Mouse (Mus musculus): ENCODE data around the gene Bcl2l14.

GRCm38 (mm10) chr6:134417886-134418285 is 21.8 kb downstream of the Bcl2l14 start:
- no peak for TF ChIP-seq CTCF (IDR thresholded peaks at IDR 0.05; ENCODE audit: borderline replicate concordance, control insufficient read depth, extremely low read depth, insufficient read depth, low read length, poor library complexity)
- TF ChIP-seq POLR2A (IDR thresholded peaks at IDR 0.05; ENCODE audit: control insufficient read depth, extremely low read depth, insufficient read depth, low read length, poor library complexity), result no peak
